Comparison of ENCODE assay signal across 24 mouse cellular contexts in the genomic region with DNA sequence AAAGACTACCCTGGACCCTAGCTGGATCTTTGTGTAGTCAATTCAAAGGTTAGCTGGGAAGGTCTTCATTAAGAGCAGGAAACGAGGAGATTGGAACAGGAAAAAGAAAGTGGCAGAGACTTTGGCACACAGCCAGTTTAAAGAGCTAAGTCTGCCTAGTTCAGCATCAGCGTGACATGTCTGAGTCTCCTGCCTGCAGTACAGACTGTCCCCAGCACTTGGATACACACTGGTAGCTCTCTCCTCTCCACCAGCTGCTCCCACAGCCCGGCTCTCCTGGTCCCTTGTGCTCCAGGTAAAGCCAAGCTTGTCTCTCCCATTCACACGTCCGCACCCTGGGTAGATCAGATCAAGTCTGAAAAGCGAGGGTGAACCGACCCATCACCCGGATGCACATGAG.
A peak's percentile ranks its signal among the peaks of the same experiment; 100 is the strongest.
DNase-seq lines count a peak whose midpoint lies in the region; ATAC-seq and TF ChIP-seq lines count a peak whose summit lies in the region.
"Had no signal": no experiment of that assay in that cellular context is flagged by ENCODE, and none has a peak within 500 bp of the region (broad histone marks: within the 10 kb centered on the region; RNA-seq: fewer than 3 reads in every experiment).

No protein-coding gene starts in this region.

- H3K27me3 ChIP-seq in forebrain, embryonic 14.5 days (replicated peaks; ENCODE audit: control insufficient read depth, insufficient read depth, low read length), result no peaks in the 10 kb centered on the region
- H3K27me3 ChIP-seq in forebrain, embryonic 11.5 days (ENCODE audit: control insufficient read depth, insufficient read depth, low read length), result no peaks in the 10 kb centered on the region
- no peaks in the 10 kb centered on the region for H3K27me3 ChIP-seq in hindbrain, postnatal 0 days (ENCODE audit: insufficient read depth, low read length)
- H3K27me3 ChIP-seq in hindbrain, embryonic 16.5 days (replicated peaks; ENCODE audit: control insufficient read depth, insufficient read depth, low read length), result no peaks in the 10 kb centered on the region; the same call in 1 of the 2 replicates
- no peaks in the 10 kb centered on the region for H3K27me3 ChIP-seq in midbrain, postnatal 0 days (ENCODE audit: insufficient read depth, low read length)
- H3K27me3 ChIP-seq in midbrain, embryonic 13.5 days, result 0 out of 2 replicates have a peak, but pooled peaks cover 2% of the 10 kb centered on the region
- H3K27me3 ChIP-seq: CH12.LX; embryonic facial prominence, embryonic 12.5 days had no signal

- H3K27ac ChIP-seq in forebrain, embryonic 14.5 days (ENCODE audit: low read depth, low read length), result no peak overlapping the region
- no peak overlapping the region for H3K27ac ChIP-seq in forebrain, embryonic 11.5 days (ENCODE audit: low read depth, low read length)
- no peak overlapping the region for H3K27ac ChIP-seq in hindbrain, postnatal 0 days
- H3K27ac ChIP-seq in hindbrain, embryonic 16.5 days (ENCODE audit: low read depth, low read length), result no peak overlapping the region
- H3K27ac ChIP-seq in midbrain, postnatal 0 days (ENCODE audit: low read depth, low read length), result no peak overlapping the region
- H3K27ac ChIP-seq in midbrain, embryonic 13.5 days, result no peak overlapping the region
- H3K27ac ChIP-seq: embryonic facial prominence, embryonic 12.5 days; embryonic facial prominence, embryonic 15.5 days; heart, adult 2 months; heart, embryonic 10.5 days; heart, embryonic 13.5 days; hindbrain, embryonic 12.5 days had no signal

- no peaks in the 10 kb centered on the region for H3K9me3 ChIP-seq in forebrain, embryonic 14.5 days (replicated peaks; ENCODE audit: control insufficient read depth, low read length)
- no peaks in the 10 kb centered on the region for H3K9me3 ChIP-seq in forebrain, embryonic 11.5 days (ENCODE audit: control insufficient read depth, low read length)
- H3K9me3 ChIP-seq in hindbrain, postnatal 0 days (ENCODE audit: low read length), result no peaks in the 10 kb centered on the region
- no peaks in the 10 kb centered on the region for H3K9me3 ChIP-seq in hindbrain, embryonic 16.5 days (ENCODE audit: control insufficient read depth, low read length)
- no peaks in the 10 kb centered on the region for H3K9me3 ChIP-seq in midbrain, postnatal 0 days (ENCODE audit: low read length)
- H3K9me3 ChIP-seq in midbrain, embryonic 13.5 days, result no peaks in the 10 kb centered on the region
- H3K9me3 ChIP-seq: embryonic facial prominence, embryonic 12.5 days; embryonic facial prominence, embryonic 15.5 days; heart, embryonic 10.5 days; heart, embryonic 13.5 days; hindbrain, embryonic 12.5 days had no signal

- H3K4me1 ChIP-seq in forebrain, embryonic 14.5 days (ENCODE audit: control insufficient read depth, insufficient read depth, low read length), result peaks cover 7% of the 10 kb centered on the region; the same call in 1 of the 2 replicates
- H3K4me1 ChIP-seq in forebrain, embryonic 11.5 days (replicated peaks; ENCODE audit: control insufficient read depth, insufficient read depth, low read length), result no peaks in the 10 kb centered on the region
- H3K4me1 ChIP-seq in hindbrain, postnatal 0 days (ENCODE audit: insufficient read depth, low read length), result peaks cover 18% of the 10 kb centered on the region
- peaks cover 14% of the 10 kb centered on the region for H3K4me1 ChIP-seq in hindbrain, embryonic 16.5 days (ENCODE audit: control insufficient read depth, insufficient read depth, low read depth, low read length)
- peaks cover 3% of the 10 kb centered on the region; the same call in 1 of the 2 replicates for H3K4me1 ChIP-seq in midbrain, postnatal 0 days (ENCODE audit: insufficient read depth, low read length)
- H3K4me1 ChIP-seq in midbrain, embryonic 13.5 days (replicated peaks), result peaks cover 53% of the 10 kb centered on the region
- H3K4me1 ChIP-seq: embryonic facial prominence, embryonic 15.5 days; heart, embryonic 10.5 days; heart, embryonic 13.5 days had no signal

- no peak overlapping the region for H3K4me2 ChIP-seq in forebrain, embryonic 14.5 days (ENCODE audit: low read length)
- no peak overlapping the region for H3K4me2 ChIP-seq in forebrain, embryonic 11.5 days (ENCODE audit: low read depth, low read length, severe bottlenecking)
- no peak overlapping the region for H3K4me2 ChIP-seq in hindbrain, postnatal 0 days (ENCODE audit: low read depth, low read length)
- no peak overlapping the region for H3K4me2 ChIP-seq in hindbrain, embryonic 16.5 days (ENCODE audit: low read length)
- no peak overlapping the region for H3K4me2 ChIP-seq in midbrain, postnatal 0 days (ENCODE audit: low read depth, low read length, poor library complexity, severe bottlenecking)
- no peak overlapping the region for H3K4me2 ChIP-seq in midbrain, embryonic 13.5 days (replicated peaks)
- H3K4me2 ChIP-seq: embryonic facial prominence, embryonic 12.5 days; embryonic facial prominence, embryonic 15.5 days; heart, embryonic 13.5 days; hindbrain, embryonic 12.5 days had no signal

- no peak overlapping the region for H3K4me3 ChIP-seq in forebrain, embryonic 14.5 days (ENCODE audit: low read depth, low read length)
- no peak overlapping the region for H3K4me3 ChIP-seq in forebrain, embryonic 11.5 days (ENCODE audit: low read depth, low read length)
- no peak overlapping the region for H3K4me3 ChIP-seq in hindbrain, postnatal 0 days (ENCODE audit: low read length)
- H3K4me3 ChIP-seq in hindbrain, embryonic 16.5 days (ENCODE audit: low read length), result no peak overlapping the region
- H3K4me3 ChIP-seq in midbrain, postnatal 0 days (ENCODE audit: low read depth, low read length), result no peak overlapping the region
- H3K4me3 ChIP-seq in midbrain, embryonic 13.5 days (replicated peaks), result no peak overlapping the region
- H3K4me3 ChIP-seq: embryonic facial prominence, embryonic 12.5 days; embryonic facial prominence, embryonic 15.5 days; heart, adult 2 months; heart, embryonic 10.5 days; heart, embryonic 13.5 days; hindbrain, embryonic 12.5 days had no signal

- DNase-seq in cerebellum, postnatal 14 days, result peak; percentile 43 to 47
- no peak for DNase-seq in cerebellum, postnatal 36 days
- DNase-seq in forebrain, embryonic 14.5 days (ENCODE audit: low spot score), result peak; percentile 36
- no peak for DNase-seq in forebrain, embryonic 11.5 days (ENCODE audit: low spot score)
- DNase-seq in hindbrain, postnatal 0 days (ENCODE audit: low spot score), result peak; percentile 41
- peak; percentile 46 for DNase-seq in midbrain, postnatal 0 days (ENCODE audit: low spot score)
- DNase-seq: B cell, adult 2 months; cerebellum, adult 18-20 months; cerebellum, adult 9-10 months; gastrocnemius, postnatal 10 days; gastrocnemius, postnatal 36 days; heart, adult 2 months; kidney, adult 2 months had no signal

- H3K9ac ChIP-seq in forebrain, embryonic 14.5 days (ENCODE audit: low read length), result no peak overlapping the region
- H3K9ac ChIP-seq in forebrain, embryonic 11.5 days (ENCODE audit: low read length), result no peak overlapping the region
- no peak overlapping the region for H3K9ac ChIP-seq in hindbrain, postnatal 0 days (replicated peaks; ENCODE audit: low read length)
- no peak overlapping the region for H3K9ac ChIP-seq in hindbrain, embryonic 16.5 days (ENCODE audit: low read depth, low read length)
- H3K9ac ChIP-seq in midbrain, postnatal 0 days (replicated peaks; ENCODE audit: low read length, poor library complexity, severe bottlenecking), result no peak overlapping the region
- no peak overlapping the region for H3K9ac ChIP-seq in midbrain, embryonic 13.5 days (replicated peaks)
- H3K9ac ChIP-seq: embryonic facial prominence, embryonic 12.5 days; embryonic facial prominence, embryonic 15.5 days; heart, embryonic 13.5 days; hindbrain, embryonic 12.5 days had no signal

- TF ChIP-seq CTCF in hindbrain, postnatal 0 days (IDR thresholded peaks at IDR 0.05; ENCODE audit: low read depth), result no peak
- TF ChIP-seq CTCF in midbrain, postnatal 0 days (IDR thresholded peaks at IDR 0.05), result no peak

- no peaks in the 10 kb centered on the region for H3K36me3 ChIP-seq in forebrain, embryonic 14.5 days (ENCODE audit: control insufficient read depth, insufficient read depth, low read length)
- H3K36me3 ChIP-seq in forebrain, embryonic 11.5 days (ENCODE audit: control insufficient read depth, insufficient read depth, low read length), result no peaks in the 10 kb centered on the region
- no peaks in the 10 kb centered on the region for H3K36me3 ChIP-seq in hindbrain, postnatal 0 days (ENCODE audit: insufficient read depth, low read length)
- H3K36me3 ChIP-seq in hindbrain, embryonic 16.5 days (ENCODE audit: control insufficient read depth, insufficient read depth, low read length), result no peaks in the 10 kb centered on the region
- H3K36me3 ChIP-seq in midbrain, postnatal 0 days (ENCODE audit: insufficient read depth, low read length), result no peaks in the 10 kb centered on the region
- no peaks in the 10 kb centered on the region for H3K36me3 ChIP-seq in midbrain, embryonic 13.5 days
- H3K36me3 ChIP-seq: embryonic facial prominence, embryonic 12.5 days; embryonic facial prominence, embryonic 15.5 days; G1E; heart, embryonic 10.5 days; heart, embryonic 13.5 days; hindbrain, embryonic 12.5 days had no signal

- ATAC-seq in forebrain, embryonic 14.5 days, result peak; percentile 40; the same call in 1 of the 2 replicates
- no peak for ATAC-seq in forebrain, embryonic 11.5 days (replicated peaks; ENCODE audit: low FRiP score)
- ATAC-seq in hindbrain, postnatal 0 days, result peak; percentile 48; the same call in 1 of the 2 replicates
- ATAC-seq in hindbrain, embryonic 16.5 days, result no peak
- no peak for ATAC-seq in midbrain, postnatal 0 days (ENCODE audit: low FRiP score)
- ATAC-seq in midbrain, embryonic 13.5 days, result no peak
- ATAC-seq: intestine, postnatal 0 days; Patski had no signal

- WGBS in forebrain, embryonic 14.5 days, result 74% methylated on average over 8 of the region's 8 CpGs
- 79% methylated on average over 8 of the region's 8 CpGs for WGBS in forebrain, embryonic 11.5 days
- WGBS in hindbrain, postnatal 0 days, result 59% methylated on average over 8 of the region's 8 CpGs
- 62% methylated on average over 8 of the region's 8 CpGs for WGBS in hindbrain, embryonic 16.5 days
- WGBS in midbrain, postnatal 0 days, result 67% methylated on average over 8 of the region's 8 CpGs
- WGBS in midbrain, embryonic 13.5 days, result 71% methylated on average over 8 of the region's 8 CpGs

Comparison
In these comparisons a context has a peak if more than half of its experiments do, and no peak if none do; other contexts are left out.
1. DNase-seq: peak in cerebellum, postnatal 14 days (2 of 2), forebrain, embryonic 14.5 days (single experiment), hindbrain, postnatal 0 days (single experiment) and midbrain, postnatal 0 days (single experiment); none in cerebellum, postnatal 36 days (0 of 2) and forebrain, embryonic 11.5 days (single experiment).
2. ATAC-seq: peak in forebrain, embryonic 14.5 days (single experiment) and hindbrain, postnatal 0 days (single experiment); none in forebrain, embryonic 11.5 days (single experiment), hindbrain, embryonic 16.5 days (single experiment), midbrain, postnatal 0 days (single experiment) and midbrain, embryonic 13.5 days (single experiment).